Mouse (Mus musculus): Measurements from ENCODE around the gene Abcd2.

- TF ChIP-seq CTCF (IDR thresholded peaks at IDR 0.05; ENCODE audit: borderline replicate concordance, insufficient read depth, low read depth, low read length) (no peak), POLR2A (IDR thresholded peaks at IDR 0.05; ENCODE audit: borderline replicate concordance, insufficient read depth, low read length) (no peak)
Observed at GRCm38 (mm10) chr15:91203521-91203920, 11.9 kb upstream of the Abcd2 start.
